Mouse (Mus musculus) liver, embryonic 14.5 days (tissue): ENCODE results near the gene Pepd. TPM values are rescaled to one million over a fixed set of nuclear protein-coding genes. Genes with fewer than 3 reads are reported as not detected.

Source experiments
- ATAC-seq: fragments of 200-750 bp; cut with Nextera tagmentation; 2 replicates; pipeline ENCODE4 v1.8.0; 2017; ENCODE audit warnings: moderate number of reproducible peaks, mild to moderate bottlenecking, moderate library complexity; ENCODE audit not compliant: insufficient read depth
- DNase-seq, 3 experiments: peaks; one replicate each; pipeline ENCODE4 v3.0.0-alpha.2; 2012 to 2013; ENCODE audit warnings: low read depth in 3 of 3, low spot score in 3 of 3
- H3K27ac ChIP-seq: fragments of 300-500 bp; sonication (generic); 2 replicates; pipeline ENCODE4 v1.5.1; 2014; ENCODE audit warnings: moderate library complexity, mild to moderate bottlenecking, control low read depth, inconsistent platforms
- H3K27me3 ChIP-seq: fragments of 300-500 bp; sonication (generic); 2 replicates; pipeline ENCODE4 v1.6.1; 2014; ENCODE audit warnings: mild to moderate bottlenecking, low read length, moderate library complexity; ENCODE audit not compliant: control insufficient read depth, insufficient read depth
- H3K36me3 ChIP-seq: fragments of 300-500 bp; sonication (generic); replicated peaks from 2 replicates; pipeline ENCODE4 v1.6.1; 2014; ENCODE audit warnings: low read depth; ENCODE audit not compliant: control insufficient read depth, insufficient read depth
- H3K4me1 ChIP-seq, 2 experiments: fragments of 200-500 bp in 1 of 2; fragments of 300-500 bp in 1 of 2; sonication (generic) in 1 of 2; replicated peaks; 2 replicates each; pipeline ENCODE4 v1.6.1; 2012 to 2014; ENCODE audit warnings: antibody characterized with exemption in 1 of 2, inconsistent platforms in 1 of 2, low read length in 1 of 2; ENCODE audit not compliant: control insufficient read depth in 2 of 2, insufficient read depth in 2 of 2
- H3K4me2 ChIP-seq: fragments of 300-500 bp; sonication (generic); 2 replicates; pipeline ENCODE4 v1.6.1; 2014; ENCODE audit warnings: low read depth, mild to moderate bottlenecking, control low read depth, moderate library complexity
- H3K4me3 ChIP-seq, 2 experiments: fragments of 200-500 bp in 1 of 2; fragments of 300-500 bp in 1 of 2; sonication (generic) in 1 of 2; 2 replicates each; pipeline ENCODE4 v1.5.1; 2012 to 2014; ENCODE audit warnings: low read depth in 2 of 2, low read length in 2 of 2, mild to moderate bottlenecking in 2 of 2, control low read depth in 1 of 2, inconsistent platforms in 1 of 2, moderate library complexity in 1 of 2; ENCODE audit not compliant: insufficient read depth in 1 of 2
- H3K9ac ChIP-seq: fragments of 300-500 bp; sonication (generic); replicated peaks from 2 replicates; pipeline ENCODE4 v1.6.1; 2014; ENCODE audit warnings: mild to moderate bottlenecking, control low read depth, moderate library complexity
- H3K9me3 ChIP-seq: fragments of 300-500 bp; sonication (generic); 2 replicates; pipeline ENCODE4 v1.6.1; 2016; ENCODE audit warnings: low read length, mixed read lengths; ENCODE audit not compliant: control insufficient read depth
- CTCF ChIP-seq: IDR thresholded peaks from 2 replicates; pipeline ENCODE4 v1.5.1; 2016; ENCODE audit warnings: antibody characterized with exemption, low read depth, control low read depth
- EP300 ChIP-seq: IDR thresholded peaks from 2 replicates; pipeline ENCODE4 v1.6.1; 2016; ENCODE audit warnings: antibody characterized with exemption, low read depth
- WGBS: fragments of 180-500 bp; shearing (Covaris S2); extraction: QIAGEN DNeasy Blood & Tissue Kit; methylation state at CpG from one replicate; pipeline ENCODE4 v1.1.7; 2014; ENCODE audit not compliant: insufficient replicate concordance; 5-methylcytosine and 5-hydroxymethylcytosine counted together
- polyA plus RNA-seq, 2 experiments: library from polyadenylated mRNA; depleted of rRNA in 1 of 2; stranded (reverse) in 1 of 2; unstranded in 1 of 2; fragments of >200 nt; fragmentation: Nextera tagmentation in 1 of 2; extraction: Ambion mirVana in 1 of 2; gene quantifications; 2 replicates each; pipeline versions ENCODE4 v1.2.1 to v1.2.3; 2012 to 2014

Gene Pepd
- polyA plus RNA-seq, 2 experiments: 43.0 to 50.3 TPM

- no peak overlapping the region for H3K4me2 ChIP-seq
- H3K4me1 ChIP-seq: peaks cover 13 to 16% of the 10 kb centered on the region in 2 experiments
- no peak for DNase-seq
- no peak overlapping the region for H3K9ac ChIP-seq
- H3K9me3 ChIP-seq: no peaks in the 10 kb centered on the region
- ATAC-seq: no peak
- H3K27ac ChIP-seq: no peak overlapping the region
- H3K4me3 ChIP-seq: no peak overlapping the region
- WGBS: 74% methylated on average over 3 of the region's 3 CpGs
- H3K27me3 ChIP-seq: no peaks in the 10 kb centered on the region
- no peak for TF ChIP-seq CTCF
- TF ChIP-seq EP300: no peak
- peaks cover 20% of the 10 kb centered on the region for H3K36me3 ChIP-seq
These were observed 141.0 kb downstream of the Pepd start for GRCm38 (mm10) chr7:35053161-35053560.

GRCm38 (mm10) chr7:35054286-35054685 is 142.1 kb downstream of the Pepd start:
- Histone ChIP-seq H3K4me2 (peak overlapping the region; percentile 77), H3K4me3 (peak overlapping the region in 1 of 2 experiments; percentile 91; a peak in 2 of 4 replicates), H3K27ac (no peak overlapping the region), H3K9me3 (no peaks in the 10 kb centered on the region), H3K9ac (0 out of 2 replicates have a peak overlapping the region, but pooled peaks have one; percentile 5), H3K4me1 (peaks cover 13 to 16% of the 10 kb centered on the region in 2 experiments), H3K27me3 (no peaks in the 10 kb centered on the region), H3K36me3 (peaks cover 13% of the 10 kb centered on the region)
- ATAC-seq (no peak), DNase-seq (no peak)
- TF ChIP-seq CTCF (no peak), EP300 (no peak)
- WGBS: 91% methylated on average over 1 of the region's 1 CpGs

- ATAC-seq (no peak), DNase-seq (no peak)
- 69% methylated on average over 2 of the region's 2 CpGs for WGBS
These were observed 142.9 kb downstream of the Pepd start for GRCm38 (mm10) chr7:35054977-35055618.

GRCm38 (mm10) chr7:35055619-35056435 is 143.6 kb downstream of the Pepd start:
- TF ChIP-seq CTCF (no peak), EP300 (no peak)
- peak overlapping the region; percentile 73 for H3K27ac ChIP-seq
- DNase-seq (peak in 2 of 3 experiments; percentile 17 to 27), ATAC-seq (peak; percentile 77)
- no peaks in the 10 kb centered on the region for H3K9me3 ChIP-seq
- H3K4me2 ChIP-seq: peak overlapping the region; percentile 77
- H3K36me3 ChIP-seq: peaks cover 7% of the 10 kb centered on the region
- peak overlapping the region; percentile 93 for H3K9ac ChIP-seq
- peak overlapping the region; percentile 91 for H3K4me3 ChIP-seq
- WGBS: under 1% methylated on average over 62 of the region's 77 CpGs
- H3K4me1 ChIP-seq: peaks cover 13 to 16% of the 10 kb centered on the region in 2 experiments
- no peaks in the 10 kb centered on the region for H3K27me3 ChIP-seq

More at GRCm38 (mm10) chr7:35054977-35055618, 142.9 kb downstream of the Pepd start:
- H3K27me3 ChIP-seq: no peaks in the 10 kb centered on the region
- H3K9ac ChIP-seq: peak overlapping the region; percentile 93
- TF ChIP-seq EP300: no peak
- no peak for TF ChIP-seq CTCF
- H3K27ac ChIP-seq: peak overlapping the region; percentile 73
- H3K9me3 ChIP-seq: no peaks in the 10 kb centered on the region
- H3K4me3 ChIP-seq: peak overlapping the region; percentile 91
- peaks cover 11% of the 10 kb centered on the region for H3K36me3 ChIP-seq
- H3K4me2 ChIP-seq: peak overlapping the region; percentile 77
- peaks cover 13 to 16% of the 10 kb centered on the region in 2 experiments for H3K4me1 ChIP-seq

- Histone ChIP-seq H3K4me3 (peak within 1 kb of the TSS; percentile 91), H3K27ac (peak within 1 kb of the TSS; percentile 75), H3K9ac (peak within 1 kb of the TSS; percentile 93), H3K36me3 (peaks cover 3% of the 10 kb centered on the region; the same call in 1 of the 2 replicates), H3K9me3 (no peaks in the 10 kb centered on the region), H3K4me2 (peak within 1 kb of the TSS; percentile 85), H3K27me3 (no peaks in the 10 kb centered on the region), H3K4me1 (peaks cover 13 to 16% of the 10 kb centered on the region in 2 experiments)
- ATAC-seq: peak; percentile 97
- WGBS: under 1% methylated on average over 52 of the region's 53 CpGs
- DNase-seq: peak; percentile 86 to 88 (median 87)
- TF ChIP-seq CTCF: no peak
- no peak for TF ChIP-seq EP300
These were observed 144.3 kb downstream of the Pepd start, which contains the start of gene Cebpg for GRCm38 (mm10) chr7:35056436-35056864. Gene Cebpg (minus strand): TSS chr7:35056573.
